Mouse (Mus musculus) heart, adult 2 months (tissue): ENCODE measurements at regions not wholly inside any gene's neighbourhood (a gene's known extent, or its start where the extent isn't known, plus 50 kb on each side); places are given as distances from the start of the nearest gene placed in this dataset.

Source experiments
- CTCF ChIP-seq: fragments of 200-600 bp; IDR thresholded peaks from 2 replicates; pipeline ENCODE4 v1.8.1; 2022; ENCODE audit warnings: antibody characterized with exemption, mild to moderate bottlenecking, moderate library complexity
- EP300 ChIP-seq: fragments of 200-500 bp; IDR thresholded peaks from 2 replicates; pipeline ENCODE4 v1.6.1; 2011; ENCODE audit warnings: low read depth, low read length, control low read depth; ENCODE audit not compliant: insufficient read depth
- POLR2A ChIP-seq: fragments of 200-500 bp; IDR thresholded peaks from 2 replicates; pipeline ENCODE4 v1.6.1; 2011; ENCODE audit warnings: mild to moderate bottlenecking, low read depth, low read length, control low read depth; ENCODE audit not compliant: insufficient read depth

- TF ChIP-seq POLR2A (no peak), EP300 (no peak), CTCF (no peak)
Measured at GRCm38 (mm10) chr12:35681864-35682449, 147.1 kb upstream of the Ahr start.
